Comparison of ENCODE assay signal across 23 mouse cellular contexts in the genomic region with DNA sequence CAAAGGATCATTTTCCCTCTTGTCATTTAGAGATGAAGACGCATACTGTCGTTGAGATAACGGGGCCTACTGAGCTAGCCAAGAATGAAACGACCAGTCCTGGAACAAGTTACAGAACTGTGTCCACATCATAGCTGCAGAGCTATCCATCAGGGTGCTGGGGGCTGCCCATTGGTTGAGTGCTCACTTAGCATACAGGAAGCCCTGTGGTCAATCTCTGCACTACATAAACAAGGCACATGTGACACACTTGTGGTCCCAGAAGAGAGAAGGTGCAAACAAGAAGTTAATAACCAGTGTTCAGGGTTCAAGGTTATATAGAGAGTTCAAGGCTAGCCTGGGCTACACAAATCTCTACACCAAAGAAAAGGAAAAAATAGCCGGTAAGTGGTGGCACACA. TPM values are rescaled to one million over a fixed set of nuclear protein-coding genes. Genes with fewer than 3 reads are reported as not detected.
A peak's percentile ranks its signal among the peaks of the same experiment; 100 is the strongest.
DNase-seq lines count a peak whose midpoint lies in the region; ATAC-seq and TF ChIP-seq lines count a peak whose summit lies in the region.
"Had no signal": no experiment of that assay in that cellular context is flagged by ENCODE, and none has a peak within 500 bp of the region (broad histone marks: within the 10 kb centered on the region; RNA-seq: fewer than 3 reads in every experiment).

No protein-coding gene starts in this region.

- H3K27me3 ChIP-seq in forebrain, embryonic 13.5 days = no peaks in the 10 kb centered on the region
- H3K27me3 ChIP-seq in forebrain, postnatal 0 days (ENCODE audit: insufficient read depth, low read length) = no peaks in the 10 kb centered on the region
- no peaks in the 10 kb centered on the region for H3K27me3 ChIP-seq in kidney, postnatal 0 days (ENCODE audit: insufficient read depth, low read length)
- H3K27me3 ChIP-seq in small intestine, adult 2 months (ENCODE audit: control insufficient read depth, insufficient read depth, low read length) = no peaks in the 10 kb centered on the region
- no peaks in the 10 kb centered on the region for H3K27me3 ChIP-seq in intestine, embryonic 15.5 days (replicated peaks)
- H3K27me3 ChIP-seq: heart, embryonic 12.5 days; hindbrain, embryonic 13.5 days; limb, embryonic 13.5 days; liver, embryonic 13.5 days; midbrain, embryonic 15.5 days; neural tube, embryonic 15.5 days; Patski; stomach, embryonic 15.5 days had no signal

- H3K9me3 ChIP-seq in forebrain, embryonic 13.5 days (replicated peaks) = no peaks in the 10 kb centered on the region
- no peaks in the 10 kb centered on the region for H3K9me3 ChIP-seq in forebrain, postnatal 0 days (ENCODE audit: low read length)
- no peaks in the 10 kb centered on the region for H3K9me3 ChIP-seq in kidney, postnatal 0 days (replicated peaks; ENCODE audit: low read length)
- H3K9me3 ChIP-seq in ES-E14 (ENCODE audit: control insufficient read depth, insufficient read depth, low read depth, low read length) = no peaks in the 10 kb centered on the region
- H3K9me3 ChIP-seq in intestine, embryonic 15.5 days = no peaks in the 10 kb centered on the region
- H3K9me3 ChIP-seq: embryonic facial prominence, embryonic 10.5 days; heart, embryonic 12.5 days; hindbrain, embryonic 13.5 days; limb, embryonic 13.5 days; liver, embryonic 13.5 days; midbrain, embryonic 15.5 days; neural tube, embryonic 15.5 days; stomach, embryonic 15.5 days had no signal

- no peak for TF ChIP-seq POLR2A in small intestine, adult 2 months (IDR thresholded peaks at IDR 0.05; ENCODE audit: low read depth, low read length)

- in situ Hi-C loops in ES-E14 (cut with MboI; ENCODE audit: low sequenced_read_pairs in 2 of 2, unreplicated experiment in 2 of 2) = no loop called here

- 54% methylated on average over 5 of the region's 5 CpGs for WGBS in forebrain, embryonic 13.5 days
- WGBS in forebrain, postnatal 0 days = 43% methylated on average over 5 of the region's 5 CpGs
- 80% methylated on average over 5 of the region's 5 CpGs for WGBS in kidney, postnatal 0 days
- WGBS in small intestine, adult 2 months = 31% methylated on average over 5 of the region's 5 CpGs
- 82% methylated on average over 5 of the region's 5 CpGs for WGBS in intestine, embryonic 15.5 days

- 0 out of 2 replicates have a peak overlapping the region, but pooled peaks have one; percentile 4 for H3K4me2 ChIP-seq in forebrain, embryonic 13.5 days
- no peak overlapping the region for H3K4me2 ChIP-seq in forebrain, postnatal 0 days (ENCODE audit: low read depth)
- no peak overlapping the region for H3K4me2 ChIP-seq in kidney, postnatal 0 days (ENCODE audit: low read length)
- no peak overlapping the region for H3K4me2 ChIP-seq in intestine, embryonic 15.5 days (replicated peaks)
- H3K4me2 ChIP-seq: heart, embryonic 12.5 days; hindbrain, embryonic 13.5 days; limb, embryonic 13.5 days; liver, embryonic 13.5 days; lung, embryonic 14.5 days; midbrain, embryonic 15.5 days; neural tube, embryonic 15.5 days; stomach, embryonic 15.5 days had no signal

- H3K27ac ChIP-seq in forebrain, embryonic 13.5 days = peak overlapping the region; percentile 52
- H3K27ac ChIP-seq in forebrain, postnatal 0 days (ENCODE audit: low read depth, low read length) = no peak overlapping the region
- H3K27ac ChIP-seq in kidney, postnatal 0 days = peak overlapping the region; percentile 77; the same call in 1 of the 2 replicates
- peak overlapping the region; percentile 18; the same call in 1 of the 2 replicates for H3K27ac ChIP-seq in ES-E14 (ENCODE audit: insufficient read depth, low read depth, low read length, poor library complexity, severe bottlenecking)
- peak overlapping the region; percentile 36; the same call in 1 of the 2 replicates for H3K27ac ChIP-seq in small intestine, adult 2 months (ENCODE audit: insufficient read depth, low read depth, low read length)
- H3K27ac ChIP-seq in intestine, embryonic 15.5 days = no peak overlapping the region
- H3K27ac ChIP-seq: embryonic facial prominence, embryonic 10.5 days; gastrocnemius, adult 2 months; hindbrain, embryonic 13.5 days; limb, embryonic 13.5 days; liver, embryonic 13.5 days; macrophage; neural tube, embryonic 15.5 days; stomach, embryonic 15.5 days had no signal

- H3K4me3 ChIP-seq in forebrain, embryonic 13.5 days = no peak overlapping the region
- H3K4me3 ChIP-seq in forebrain, postnatal 0 days (ENCODE audit: low read depth, low read length) = no peak overlapping the region
- no peak overlapping the region for H3K4me3 ChIP-seq in kidney, postnatal 0 days (replicated peaks; ENCODE audit: low read depth, low read length)
- H3K4me3 ChIP-seq in ES-E14 (ENCODE audit: insufficient read depth in 1 of 2, low read depth in 1 of 2, low read length in 2 of 2, poor library complexity in 1 of 2, severe bottlenecking in 1 of 2) = no peak overlapping the region; a peak in 1 of 4 replicates
- H3K4me3 ChIP-seq in small intestine, adult 2 months (ENCODE audit: low read depth, low read length) = no peak overlapping the region
- H3K4me3 ChIP-seq in intestine, embryonic 15.5 days (replicated peaks) = no peak overlapping the region
- H3K4me3 ChIP-seq: embryonic facial prominence, embryonic 10.5 days; gastrocnemius, adult 2 months; heart, embryonic 12.5 days; hindbrain, embryonic 13.5 days; limb, embryonic 13.5 days; liver, embryonic 13.5 days; midbrain, embryonic 15.5 days; neural tube, embryonic 15.5 days; stomach, embryonic 15.5 days had no signal

- 0 out of 2 replicates have a peak, but pooled peaks have one; percentile 45 for ATAC-seq in forebrain, embryonic 13.5 days
- ATAC-seq in forebrain, postnatal 0 days = no peak
- peak; percentile 45; the same call in 1 of the 2 replicates for ATAC-seq in kidney, postnatal 0 days (replicated peaks; ENCODE audit: low FRiP score, low read depth)
- no peak for ATAC-seq in intestine, embryonic 15.5 days
- ATAC-seq: intestine, embryonic 16.5 days; midbrain, embryonic 15.5 days had no signal

- no peak for DNase-seq in forebrain, postnatal 0 days
- no peak for DNase-seq in kidney, postnatal 0 days (ENCODE audit: low spot score)
- DNase-seq in kidney, postnatal 25 days = no peak
- DNase-seq in ES-E14 (ENCODE audit: low read depth, low spot score) (no peak), MN1 (ENCODE audit: low spot score) (no peak)
- DNase-seq: cerebellum, adult 11-12 months; gastrocnemius, adult 2 months; liver, embryonic 13.5 days; right cerebral cortex, postnatal 14 days had no signal

- peaks cover 18% of the 10 kb centered on the region for H3K36me3 ChIP-seq in forebrain, embryonic 13.5 days (ENCODE audit: poor library complexity, severe bottlenecking)
- H3K36me3 ChIP-seq in forebrain, postnatal 0 days (ENCODE audit: insufficient read depth) = peaks cover 12% of the 10 kb centered on the region; the same call in 1 of the 2 replicates
- H3K36me3 ChIP-seq in kidney, postnatal 0 days (ENCODE audit: insufficient read depth, low read length) = peaks cover 8% of the 10 kb centered on the region
- H3K36me3 ChIP-seq in ES-E14 (ENCODE audit: control insufficient read depth, insufficient read depth, low read length, poor library complexity, severe bottlenecking) = no peaks in the 10 kb centered on the region
- H3K36me3 ChIP-seq in small intestine, adult 2 months (ENCODE audit: control insufficient read depth, insufficient read depth, low read length) = peaks cover 10% of the 10 kb centered on the region
- H3K36me3 ChIP-seq in intestine, embryonic 15.5 days = peaks cover 6% of the 10 kb centered on the region; the same call in 1 of the 2 replicates

- no peak overlapping the region for H3K9ac ChIP-seq in forebrain, embryonic 13.5 days
- H3K9ac ChIP-seq in forebrain, postnatal 0 days = no peak overlapping the region
- no peak overlapping the region for H3K9ac ChIP-seq in kidney, postnatal 0 days (ENCODE audit: low read depth, low read length)
- no peak overlapping the region; the same call in 1 of the 2 replicates for H3K9ac ChIP-seq in ES-E14 (ENCODE audit: insufficient read depth, low read depth, low read length, poor library complexity, severe bottlenecking)
- no peak overlapping the region for H3K9ac ChIP-seq in intestine, embryonic 15.5 days
- H3K9ac ChIP-seq: heart, embryonic 12.5 days; hindbrain, embryonic 13.5 days; limb, embryonic 13.5 days; liver, embryonic 13.5 days; lung, embryonic 14.5 days; midbrain, embryonic 15.5 days; neural tube, embryonic 15.5 days; stomach, embryonic 15.5 days had no signal

- no peak for TF ChIP-seq CTCF in forebrain, postnatal 0 days (IDR thresholded peaks at IDR 0.05; ENCODE audit: low read depth)
- TF ChIP-seq CTCF in kidney, postnatal 0 days (IDR thresholded peaks at IDR 0.05; ENCODE audit: low read depth) = no peak
- no peak for TF ChIP-seq CTCF in small intestine, adult 2 months (IDR thresholded peaks at IDR 0.05; ENCODE audit: extremely low read depth, insufficient read length, insufficient replicate concordance, low read depth, low read length)

- peaks cover 21% of the 10 kb centered on the region for H3K4me1 ChIP-seq in forebrain, embryonic 13.5 days
- H3K4me1 ChIP-seq in forebrain, postnatal 0 days (ENCODE audit: insufficient read depth) = 0 out of 2 replicates have a peak, but pooled peaks cover 3% of the 10 kb centered on the region
- no peaks in the 10 kb centered on the region; the same call in 1 of the 2 replicates for H3K4me1 ChIP-seq in kidney, postnatal 0 days (replicated peaks; ENCODE audit: insufficient read depth, low read length)
- H3K4me1 ChIP-seq in ES-E14 (ENCODE audit: control insufficient read depth in 2 of 2, insufficient read depth in 2 of 2, low read length in 2 of 2, poor library complexity in 1 of 2) = peaks cover 6 to 17% of the 10 kb centered on the region in 2 experiments
- peaks cover 19% of the 10 kb centered on the region for H3K4me1 ChIP-seq in small intestine, adult 2 months (ENCODE audit: control insufficient read depth, insufficient read depth, insufficient read length, low read length)
- H3K4me1 ChIP-seq in intestine, embryonic 15.5 days (replicated peaks) = no peaks in the 10 kb centered on the region
- H3K4me1 ChIP-seq: embryonic facial prominence, embryonic 10.5 days; liver, embryonic 13.5 days; neural tube, embryonic 15.5 days; stomach, embryonic 15.5 days had no signal

RNA-seq across cellular contexts. Expression of a gene that starts 16.7 kb away (rescaled TPM):
- 274 and 296 TPM in 2 replicates for polyA plus RNA-seq in forebrain, embryonic 13.5 days (2015; fragmentation: Nextera tagmentation; extraction: Ambion mirVana)
- 374 and 390 TPM in 2 replicates for total RNA-seq in forebrain, postnatal 0 days (2014; rRNA removed)
- 278 and 281 TPM in 2 replicates for polyA plus RNA-seq in forebrain, postnatal 0 days (2015; fragmentation: Nextera tagmentation; extraction: Ambion mirVana)
- 238 and 253 TPM in 2 replicates for polyA plus RNA-seq in kidney, postnatal 0 days (2015; fragmentation: Nextera tagmentation; extraction: Ambion mirVana)
- 740 and 1,077 TPM in 2 replicates for total RNA-seq in ES-E14 (2012; rRNA removed)
- 160 and 364 TPM in 2 replicates for polyA plus RNA-seq in small intestine, adult 2 months (2012; rRNA removed)
- polyA plus RNA-seq in intestine, embryonic 15.5 days (2015; fragmentation: Nextera tagmentation; extraction: Ambion mirVana) = 358 and 367 TPM in 2 replicates

RNA-seq across cellular contexts. Expression of a gene that starts 40.2 kb away (rescaled TPM):
- polyA plus RNA-seq in forebrain, embryonic 13.5 days (2015; fragmentation: Nextera tagmentation; extraction: Ambion mirVana) = 4.4 and 4.5 TPM in 2 replicates
- total RNA-seq in forebrain, postnatal 0 days (2014; rRNA removed) = 23.2 and 31.3 TPM in 2 replicates
- polyA plus RNA-seq in forebrain, postnatal 0 days (2015; fragmentation: Nextera tagmentation; extraction: Ambion mirVana) = 4.1 and 7.2 TPM in 2 replicates
- polyA plus RNA-seq in kidney, postnatal 0 days (2015; fragmentation: Nextera tagmentation; extraction: Ambion mirVana) = 2.8 and 3.0 TPM in 2 replicates
- total RNA-seq in ES-E14 (2012; rRNA removed) = 0.32 and 0.36 TPM in 2 replicates
- 1.8 and 2.3 TPM in 2 replicates for polyA plus RNA-seq in small intestine, adult 2 months (2012; rRNA removed)
- polyA plus RNA-seq in intestine, embryonic 15.5 days (2015; fragmentation: Nextera tagmentation; extraction: Ambion mirVana) = 3.5 and 4.0 TPM in 2 replicates

RNA-seq across cellular contexts. Expression of a gene that starts 52.1 kb away (rescaled TPM):
- 21.6 and 22.5 TPM in 2 replicates for polyA plus RNA-seq in forebrain, embryonic 13.5 days (2015; fragmentation: Nextera tagmentation; extraction: Ambion mirVana)
- total RNA-seq in forebrain, postnatal 0 days (2014; rRNA removed) = 14.8 and 20.9 TPM in 2 replicates
- polyA plus RNA-seq in forebrain, postnatal 0 days (2015; fragmentation: Nextera tagmentation; extraction: Ambion mirVana) = 6.9 and 8.8 TPM in 2 replicates
- polyA plus RNA-seq in kidney, postnatal 0 days (2015; fragmentation: Nextera tagmentation; extraction: Ambion mirVana) = 10.9 and 11.4 TPM in 2 replicates
- total RNA-seq in ES-E14 (2012; rRNA removed) = 27.8 and 30.6 TPM in 2 replicates
- polyA plus RNA-seq in small intestine, adult 2 months (2012; rRNA removed) = 15.9 and 28.6 TPM in 2 replicates
- 18.1 and 20.0 TPM in 2 replicates for polyA plus RNA-seq in intestine, embryonic 15.5 days (2015; fragmentation: Nextera tagmentation; extraction: Ambion mirVana)

Comparison
In these comparisons a context has a peak if more than half of its experiments do, and no peak if none do; other contexts are left out.
1. ATAC-seq: peak in forebrain, embryonic 13.5 days (single experiment) and kidney, postnatal 0 days (single experiment); none in forebrain, postnatal 0 days (single experiment) and intestine, embryonic 15.5 days (single experiment).
2. H3K27ac ChIP-seq: peak in forebrain, embryonic 13.5 days (single experiment), kidney, postnatal 0 days (single experiment), ES-E14 (single experiment) and small intestine, adult 2 months (single experiment); none in forebrain, postnatal 0 days (single experiment) and intestine, embryonic 15.5 days (single experiment).